Mouse (Mus musculus) MEL (cell line): Measurements from ENCODE around the gene Smlr1. TPM values are rescaled to one million over a fixed set of nuclear protein-coding genes. Genes with fewer than 3 reads are reported as not detected.

Experiments
- DNase-seq: peaks from one replicate; pipeline ENCODE4 v3.0.0; 2011; ENCODE audit warnings: low read depth, low spot score
- H3K27ac ChIP-seq: 2 replicates; pipeline ENCODE4 v1.5.1; 2012; ENCODE audit warnings: low read depth, mild to moderate bottlenecking, control low read depth, low read length, moderate library complexity; ENCODE audit not compliant: control insufficient read depth
- H3K27me3 ChIP-seq, 2 experiments: fragments of 150-350 bp in 1 of 2; sonication (generic) in 1 of 2; 2 replicates each; pipeline ENCODE4 v1.6.1; 2012; ENCODE audit warnings: low read length in 2 of 2, mild to moderate bottlenecking in 2 of 2, improper control_type of control experiment in 1 of 2, moderate library complexity in 1 of 2; ENCODE audit not compliant: insufficient read depth in 2 of 2, control insufficient read depth in 1 of 2
- H3K36me3 ChIP-seq, 2 experiments: 2 replicates each; pipeline ENCODE4 v1.6.1; 2012 to 2014; ENCODE audit warnings: low read length in 2 of 2, improper control_type of control experiment in 1 of 2, inconsistent platforms in 1 of 2, mild to moderate bottlenecking in 1 of 2; ENCODE audit not compliant: insufficient read depth in 2 of 2, control insufficient read depth in 1 of 2
- H3K4me1 ChIP-seq, 2 experiments: fragments of 150-350 bp in 1 of 2; sonication (generic) in 1 of 2; 2 replicates each; pipeline ENCODE4 v1.6.1; 2012; ENCODE audit warnings: low read length in 2 of 2, improper control_type of control experiment in 1 of 2, mild to moderate bottlenecking in 1 of 2; ENCODE audit not compliant: insufficient read depth in 2 of 2, control insufficient read depth in 1 of 2
- H3K4me3 ChIP-seq, 2 experiments: fragments of 150-350 bp in 1 of 2; sonication (generic) in 1 of 2; 2 replicates each; pipeline ENCODE4 v1.5.1; 2012; ENCODE audit warnings: low read depth in 2 of 2, low read length in 2 of 2, mild to moderate bottlenecking in 2 of 2, moderate library complexity in 2 of 2, control low read depth in 1 of 2, improper control_type of control experiment in 1 of 2; ENCODE audit not compliant: control insufficient read depth in 1 of 2, insufficient read depth in 1 of 2
- H3K79me2 ChIP-seq: 2 replicates; pipeline ENCODE4 v1.6.1; 2012; ENCODE audit warnings: mild to moderate bottlenecking, low read length, moderate library complexity; ENCODE audit not compliant: control insufficient read depth, poor library complexity, insufficient read depth
- H3K9ac ChIP-seq: 2 replicates; pipeline ENCODE4 v1.6.1; 2012; ENCODE audit warnings: low read depth, mild to moderate bottlenecking, control low read depth, low read length, moderate library complexity; ENCODE audit not compliant: control insufficient read depth, poor library complexity, severe bottlenecking
- H3K9me3 ChIP-seq: fragments of 150-350 bp; sonication (generic); replicated peaks from 2 replicates; pipeline ENCODE4 v1.6.1; 2012; ENCODE audit warnings: mild to moderate bottlenecking, low read length, improper control_type of control experiment, moderate library complexity; ENCODE audit not compliant: insufficient read depth
- BHLHE40 ChIP-seq: IDR thresholded peaks from 2 replicates; pipeline ENCODE4 v1.6.1; 2012; ENCODE audit warnings: low read depth, mild to moderate bottlenecking, inconsistent platforms, low read length, improper control_type of control experiment, borderline replicate concordance
- CHD2 ChIP-seq: IDR thresholded peaks from 2 replicates; pipeline ENCODE4 v1.6.1; 2011; ENCODE audit warnings: low read length, improper control_type of control experiment
- E2F4 ChIP-seq: IDR thresholded peaks from 2 replicates; pipeline ENCODE4 v1.6.1; 2011; ENCODE audit warnings: low read depth, low read length, improper control_type of control experiment, borderline replicate concordance
- ETS1 ChIP-seq: IDR thresholded peaks from 2 replicates; pipeline ENCODE4 v1.6.1; 2012; ENCODE audit warnings: low read depth, mild to moderate bottlenecking, inconsistent platforms, low read length, improper control_type of control experiment, moderate library complexity
- GABPA ChIP-seq: IDR thresholded peaks from 2 replicates; pipeline ENCODE4 v1.6.1; 2012; ENCODE audit warnings: low read depth, mild to moderate bottlenecking, inconsistent platforms, low read length, improper control_type of control experiment, moderate library complexity
- HCFC1 ChIP-seq: IDR thresholded peaks from 2 replicates; pipeline ENCODE4 v1.6.1; 2012; ENCODE audit warnings: low read depth, mild to moderate bottlenecking, inconsistent platforms, low read length, improper control_type of control experiment, moderate library complexity
- JUND ChIP-seq: IDR thresholded peaks from 2 replicates; pipeline ENCODE4 v1.6.1; 2011; ENCODE audit warnings: low read depth, mild to moderate bottlenecking, improper control_type of control experiment, low read length
- KAT2A ChIP-seq: conservative IDR thresholded peaks from 2 replicates; pipeline ENCODE4 v1.6.1; 2012; ENCODE audit warnings: low read depth, low read length, improper control_type of control experiment, inconsistent platforms
- MAFK ChIP-seq: IDR thresholded peaks from 2 replicates; pipeline ENCODE4 v1.6.1; 2011; ENCODE audit warnings: low read depth, mild to moderate bottlenecking, low read length, improper control_type of control experiment, borderline replicate concordance
- MXI1 ChIP-seq: IDR thresholded peaks from 2 replicates; pipeline ENCODE4 v1.6.1; 2011; ENCODE audit warnings: mild to moderate bottlenecking, low read depth, low read length, improper control_type of control experiment
- MYB ChIP-seq: IDR thresholded peaks from 2 replicates; pipeline ENCODE4 v1.6.1; 2011; ENCODE audit warnings: mild to moderate bottlenecking, low read depth, low read length, improper control_type of control experiment
- MYC ChIP-seq: IDR thresholded peaks from 2 replicates; pipeline ENCODE4 v1.6.1; 2011; ENCODE audit warnings: low read depth, mild to moderate bottlenecking, low read length, improper control_type of control experiment, moderate library complexity
- NRF1 ChIP-seq: IDR thresholded peaks from 2 replicates; pipeline ENCODE4 v1.6.1; 2014; ENCODE audit warnings: low read depth, mild to moderate bottlenecking, inconsistent platforms, low read length, improper control_type of control experiment, moderate library complexity; ENCODE audit not compliant: poor library complexity, insufficient read depth, severe bottlenecking
- POLR2A ChIP-seq, 2 experiments: IDR thresholded peaks; 2 replicates each; pipeline ENCODE4 v1.6.1; 2011 to 2012; ENCODE audit warnings: low read length in 2 of 2, mild to moderate bottlenecking in 2 of 2, control low read depth in 1 of 2, improper control_type of control experiment in 1 of 2, low read depth in 1 of 2, moderate library complexity in 1 of 2; ENCODE audit not compliant: control insufficient read depth in 1 of 2, insufficient read depth in 1 of 2, poor library complexity in 1 of 2
- POLR2AphosphoS5 ChIP-seq: IDR thresholded peaks from 2 replicates; pipeline ENCODE4 v1.6.1; 2012; ENCODE audit warnings: low read depth, borderline replicate concordance, mild to moderate bottlenecking, inconsistent platforms, low read length, moderate library complexity, mixed read lengths
- RCOR1 ChIP-seq: IDR thresholded peaks from 2 replicates; pipeline ENCODE4 v1.6.1; 2012; ENCODE audit warnings: low read depth, mild to moderate bottlenecking, inconsistent platforms, low read length, improper control_type of control experiment
- TAL1 ChIP-seq: IDR thresholded peaks from 2 replicates; pipeline ENCODE4 v1.6.1; 2012; ENCODE audit warnings: mild to moderate bottlenecking, inconsistent platforms, low read length, moderate library complexity, mixed read lengths
- TBP ChIP-seq: IDR thresholded peaks from 2 replicates; pipeline ENCODE4 v1.8.0; 2011; ENCODE audit warnings: low read depth, low read length, improper control_type of control experiment
- UBTF ChIP-seq: IDR thresholded peaks from 2 replicates; pipeline ENCODE4 v1.6.1; 2012; ENCODE audit warnings: low read depth, mild to moderate bottlenecking, inconsistent platforms, low read length, improper control_type of control experiment, moderate library complexity, borderline replicate concordance; ENCODE audit not compliant: insufficient read depth
- USF1 ChIP-seq: IDR thresholded peaks from 2 replicates; pipeline ENCODE4 v1.6.1; 2014; ENCODE audit warnings: low read depth, mild to moderate bottlenecking, inconsistent platforms, low read length, improper control_type of control experiment, moderate library complexity
- ZC3H11A ChIP-seq: IDR thresholded peaks from 2 replicates; pipeline ENCODE4 v1.6.1; 2012; ENCODE audit warnings: low read depth, mild to moderate bottlenecking, inconsistent platforms, low read length, improper control_type of control experiment
- ZKSCAN1 ChIP-seq: IDR thresholded peaks from 2 replicates; pipeline ENCODE4 v1.6.1; 2012; ENCODE audit warnings: low read depth, mild to moderate bottlenecking, inconsistent platforms, low read length, improper control_type of control experiment, moderate library complexity
- ZMIZ1 ChIP-seq: IDR thresholded peaks from 2 replicates; pipeline ENCODE4 v1.6.1; 2012; ENCODE audit warnings: low read depth, mild to moderate bottlenecking, inconsistent platforms, low read length, improper control_type of control experiment, moderate library complexity
- ZNF384 ChIP-seq: IDR thresholded peaks from 2 replicates; pipeline ENCODE4 v1.6.1; 2012; ENCODE audit warnings: low read depth, mild to moderate bottlenecking, inconsistent platforms, low read length, improper control_type of control experiment
- polyA plus RNA-seq, 2 experiments: library from polyadenylated mRNA; stranded (reverse) in 1 of 2; unstranded in 1 of 2; fragments of >175 nt in 1 of 2; fragments of >200 nt in 1 of 2; gene quantifications; 2 replicates each; pipeline versions ENCODE4 v1.2.1 to v1.2.4; 2012; ENCODE audit warnings: low replicate concordance in 2 of 2, low read depth in 1 of 2; ENCODE audit not compliant: insufficient read length in 2 of 2, insufficient read depth in 1 of 2, missing spikeins in 1 of 2
- total RNA-seq: library from RNA; depleted of rRNA; stranded (reverse); fragments of 300-350 nt; gene quantifications from 2 replicates; pipeline ENCODE4 v1.2.3, GENCODE M21; 2012

Smlr1 gene
- total and polyA plus RNA-seq, 3 experiments = not detected

DNA sequence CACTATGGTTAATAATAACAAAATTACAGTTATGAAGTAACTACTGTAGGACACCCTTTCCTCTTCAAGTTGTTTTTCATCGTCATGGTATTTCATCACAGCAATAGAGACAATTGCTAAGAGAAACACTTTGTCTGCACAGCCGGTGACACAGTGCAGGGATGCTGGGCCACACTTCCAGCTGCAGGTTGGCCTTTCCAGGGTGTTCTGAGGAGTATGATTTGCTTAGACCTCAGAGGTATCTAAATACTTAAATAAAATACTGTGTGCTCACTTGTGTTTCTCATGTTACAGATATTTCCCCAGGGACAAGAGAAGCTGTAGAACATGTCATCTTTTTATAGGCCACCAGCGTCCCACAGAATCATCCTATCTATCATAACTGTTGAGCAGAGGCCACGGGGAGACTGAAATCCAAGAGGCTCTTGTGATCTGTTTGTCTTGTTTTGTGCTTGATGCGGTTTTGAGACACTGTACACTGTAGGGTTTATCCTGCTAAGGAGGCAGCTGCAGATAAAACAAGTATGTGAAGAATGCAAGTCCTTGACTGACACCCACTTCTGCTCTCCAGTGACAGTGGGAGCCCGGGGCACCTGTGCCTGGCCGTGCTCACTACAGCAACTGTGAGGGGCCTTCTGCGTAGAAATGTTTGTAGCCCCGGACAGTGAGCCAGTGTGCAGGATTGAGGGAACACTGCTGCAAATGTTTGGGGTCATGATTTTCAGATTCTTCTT, 2.4 kb downstream of the Smlr1 start:
- H3K27ac ChIP-seq = no peak overlapping the region
- no peak for TF ChIP-seq GABPA
- TF ChIP-seq RCOR1 = no peak
- TF ChIP-seq ZNF384 = no peak
- TF ChIP-seq POLR2A (IDR thresholded peaks at IDR 0.05; ENCODE audit: control insufficient read depth in 1 of 2, insufficient read depth in 1 of 2, low read depth in 1 of 2, low read length in 2 of 2, poor library complexity in 1 of 2) = no peak
- TF ChIP-seq TBP = no peak
- TF ChIP-seq ZC3H11A = no peak
- TF ChIP-seq ETS1 = no peak
- no peak for TF ChIP-seq CHD2
- TF ChIP-seq MYB = no peak
- no peak for TF ChIP-seq POLR2AphosphoS5
- no peak for TF ChIP-seq USF1
- TF ChIP-seq MAFK = no peak
- TF ChIP-seq NRF1 = no peak
- TF ChIP-seq MYC = no peak
- TF ChIP-seq UBTF = no peak
- no peak for TF ChIP-seq MXI1
- TF ChIP-seq, all 39 proteins: peak for 0
- Histone ChIP-seq H3K79me2 (no peaks in the 10 kb centered on the region), H3K36me3 (no peaks in the 10 kb centered on the region), H3K9me3 (no peaks in the 10 kb centered on the region), H3K4me3 (no peak overlapping the region), H3K27me3 (no peaks in the 10 kb centered on the region; a peak in 1 of 4 replicates), H3K9ac (no peak overlapping the region), H3K4me1 (no peaks in the 10 kb centered on the region; a peak in 1 of 4 replicates)
- DNase-seq = no peak

- no peaks in the 10 kb centered on the region for H3K36me3 ChIP-seq
- TF ChIP-seq ZMIZ1 = no peak
- TF ChIP-seq BHLHE40 = no peak
- TF ChIP-seq MAFK = no peak
- no peak for TF ChIP-seq KAT2A
- TF ChIP-seq RCOR1 = no peak
- no peak for TF ChIP-seq TAL1
- no peak for TF ChIP-seq HCFC1
- TF ChIP-seq UBTF = no peak
- TF ChIP-seq CHD2 = no peak
- TF ChIP-seq JUND = no peak
- no peak for TF ChIP-seq E2F4
- TF ChIP-seq MYC = no peak
- no peak for TF ChIP-seq ZKSCAN1
- TF ChIP-seq MYB = no peak
- no peaks in the 10 kb centered on the region; a peak in 1 of 4 replicates for H3K4me1 ChIP-seq
Observed at GRCm38 (mm10) chr10:25533105-25533504, 3.0 kb downstream of the Smlr1 start.

More at GRCm38 (mm10) chr10:25533105-25533504, 3.0 kb downstream of the Smlr1 start:
- H3K79me2 ChIP-seq = no peaks in the 10 kb centered on the region
- DNase-seq = no peak
- H3K4me3 ChIP-seq = no peak overlapping the region
- H3K27me3 ChIP-seq = no peaks in the 10 kb centered on the region; a peak in 1 of 4 replicates
- H3K9ac ChIP-seq = no peak overlapping the region
- no peak overlapping the region for H3K27ac ChIP-seq
- no peaks in the 10 kb centered on the region for H3K9me3 ChIP-seq
